Mouse (Mus musculus): ENCODE measurements around the gene Herc1.
A peak's percentile ranks its signal among the peaks of the same experiment; 100 is the strongest.
"Not testable (repeated sequence)": the region's sequence is repeated elsewhere in the genome, so short reads cannot be mapped to it uniquely, and the experiment has no call there.

Gene Herc1

DNA sequence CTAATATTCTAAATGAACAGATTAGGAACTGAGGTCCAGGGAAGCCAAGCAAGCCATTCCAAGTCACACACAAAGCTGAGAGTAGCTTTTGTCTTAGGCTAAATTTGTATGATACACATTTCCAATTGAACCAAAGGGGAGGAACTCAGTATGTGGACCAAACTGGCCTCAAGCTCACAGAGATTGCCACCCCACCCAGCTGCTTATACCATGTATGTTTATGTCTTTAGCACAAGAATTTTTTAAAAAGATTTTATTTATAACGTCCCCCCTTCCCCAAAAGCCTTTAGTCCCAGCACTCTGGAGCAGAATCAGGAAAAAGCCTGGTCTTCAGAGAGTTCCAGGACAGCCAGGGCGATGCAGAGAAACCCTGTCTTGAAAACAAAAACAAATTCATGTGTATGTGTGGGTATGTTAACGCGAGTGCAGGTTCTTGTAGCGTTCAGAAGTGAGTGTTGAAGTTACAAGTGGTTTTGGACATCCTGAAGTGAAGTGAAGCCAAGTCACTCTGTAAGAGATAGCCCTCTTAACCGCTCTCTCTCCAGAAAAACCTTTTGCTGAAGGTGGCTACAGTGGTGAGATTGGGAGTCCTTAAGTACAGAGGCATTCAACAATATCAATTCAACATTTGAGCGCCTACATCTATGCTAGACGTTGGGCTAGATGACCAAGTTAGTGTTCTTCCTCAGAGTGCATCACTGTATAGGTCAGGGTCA, 948 bp upstream of the Herc1 start:
- no peak for DNase-seq

- peak in 1 of 2 experiments; percentile 39 for DNase-seq
Measured at GRCm38 (mm10) chr9:66350788-66351430, 659 bp downstream of the Herc1 start.

- no peak for DNase-seq
Measured at GRCm38 (mm10) chr9:66352704-66353103, 2.5 kb downstream of the Herc1 start.

DNA sequence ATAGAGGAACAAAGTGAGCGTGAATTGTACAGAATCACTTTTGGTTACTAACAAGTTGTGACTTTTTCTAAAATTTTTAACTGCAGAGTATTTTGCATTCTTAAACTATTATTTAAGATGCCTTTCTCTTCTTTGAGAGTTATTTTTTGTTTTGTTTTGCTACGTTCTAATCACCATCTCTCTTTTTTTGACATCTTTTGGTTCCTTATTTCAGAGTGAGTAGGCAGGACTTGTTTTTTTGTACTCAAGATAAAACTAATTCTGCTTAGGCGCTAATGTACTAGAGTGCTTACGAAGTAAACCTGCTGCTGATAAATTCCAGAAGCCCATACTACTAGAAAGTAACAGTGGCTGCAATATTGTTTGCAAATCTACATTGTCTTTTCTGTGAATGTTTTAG, 8.9 kb downstream of the Herc1 start:
- DNase-seq, result no peak

GRCm38 (mm10) chr9:66360143-66360690, 10.0 kb downstream of the Herc1 start:
- DNase-seq, result no peak

- DNase-seq, result no peak
Measured at GRCm38 (mm10) chr9:66368890-66369433, 18.7 kb downstream of the Herc1 start.

DNA sequence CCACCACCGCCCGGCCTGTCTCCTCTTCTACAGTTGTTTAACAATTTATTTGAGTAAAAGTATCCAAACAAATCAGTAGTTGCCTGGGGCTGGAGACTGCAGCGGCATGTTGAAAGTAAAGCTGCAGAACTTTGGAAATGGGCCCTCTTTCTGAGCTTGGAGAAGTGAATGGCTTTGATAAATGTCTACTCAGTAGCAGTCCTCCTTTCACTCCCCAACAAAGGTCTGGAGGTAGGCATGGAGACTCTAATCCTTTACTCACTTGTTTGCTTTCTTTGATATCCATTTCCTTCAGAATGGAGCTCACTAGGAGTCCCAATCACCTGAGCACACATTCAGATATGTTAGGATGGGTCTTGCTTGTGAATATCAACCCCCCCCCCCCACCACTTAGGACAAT, 20.1 kb downstream of the Herc1 start:
- no peak for DNase-seq

DNA sequence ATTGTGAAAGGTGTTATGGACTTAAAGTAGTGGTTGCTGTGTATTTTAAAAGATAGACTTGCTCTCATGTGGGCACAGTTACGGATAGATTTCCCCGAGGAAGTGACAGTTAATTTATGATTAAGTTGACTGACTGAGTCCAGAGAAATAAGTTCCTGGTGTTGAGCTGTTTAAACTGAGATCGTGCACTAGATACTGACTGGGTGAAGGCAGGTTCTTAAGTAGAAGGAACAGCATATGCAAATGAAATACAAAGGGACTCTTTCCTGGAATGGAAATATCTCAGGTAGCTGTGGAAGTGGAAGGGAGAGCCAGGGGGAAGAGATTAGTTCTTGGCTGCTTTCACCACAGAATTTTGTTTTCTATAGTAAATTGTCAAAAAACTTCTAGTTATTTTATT, 20.6 kb downstream of the Herc1 start:
- DNase-seq, result no peak

DNA sequence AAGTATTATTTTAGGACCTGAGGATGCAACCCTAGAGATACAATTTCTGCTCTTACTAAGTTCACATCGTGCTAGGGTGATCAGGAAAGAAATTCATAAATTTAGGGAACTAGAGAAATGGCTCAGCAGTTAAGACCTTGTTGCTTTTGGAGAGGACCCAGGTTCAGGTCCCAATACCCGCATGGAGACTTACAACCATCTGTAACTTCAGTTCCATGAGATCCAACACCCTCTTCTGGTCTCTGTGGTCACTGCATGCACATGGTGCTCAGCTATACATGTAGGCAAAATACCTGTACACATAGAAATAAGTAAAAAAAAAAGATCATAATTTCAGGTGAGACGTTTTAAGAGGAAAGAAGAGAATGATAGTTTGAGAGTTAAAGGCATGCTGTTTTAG, 23.2 kb downstream of the Herc1 start:
- DNase-seq, result no peak

DNA sequence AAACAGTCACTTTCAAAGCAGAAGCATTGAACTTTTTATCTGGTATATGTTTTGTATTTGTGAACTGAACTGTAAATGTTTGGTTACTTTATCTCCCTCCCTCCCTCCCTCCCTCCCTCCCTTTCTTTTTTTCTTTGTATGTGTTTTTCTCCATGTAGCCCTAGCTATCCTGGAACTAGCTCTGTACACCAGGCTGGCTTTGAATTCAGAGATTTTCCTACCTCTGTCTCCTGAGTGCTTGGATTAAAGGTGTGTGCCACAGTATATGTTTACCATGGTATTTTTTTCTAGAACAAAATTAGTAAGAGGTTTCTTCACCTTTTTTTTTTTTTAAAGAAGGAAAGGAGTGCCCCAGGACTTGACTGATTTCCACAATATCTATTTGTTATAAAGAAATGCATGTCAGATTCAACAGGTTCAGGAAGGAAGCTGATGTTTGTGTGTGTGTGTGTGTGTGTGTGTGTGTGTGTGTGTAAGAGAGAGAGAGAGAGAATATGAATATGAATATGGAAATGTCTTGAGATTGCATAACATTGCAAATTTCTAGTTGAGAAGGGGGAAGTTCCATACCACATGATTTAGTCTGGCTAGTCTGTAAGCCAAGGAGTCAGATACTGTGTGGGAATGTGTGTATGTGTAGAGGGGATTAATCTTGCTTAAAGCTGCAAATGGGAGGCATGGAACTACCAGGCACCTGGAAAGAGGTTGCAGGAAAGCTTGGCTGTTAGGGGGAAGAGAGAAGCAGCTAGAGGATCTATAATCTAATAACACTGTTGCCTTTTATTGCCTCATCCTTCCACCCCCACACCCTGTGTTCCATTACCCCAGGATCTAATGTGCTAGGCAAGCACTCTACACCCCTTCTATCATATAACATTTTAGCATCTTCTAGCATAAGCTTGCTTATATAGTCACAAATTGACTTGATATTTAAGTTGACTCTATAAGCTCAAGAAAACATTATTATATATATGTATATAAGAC, 24.5 kb downstream of the Herc1 start:
- DNase-seq, result no peak

GRCm38 (mm10) chr9:66383417-66383816, 33.2 kb downstream of the Herc1 start:
- no peak for DNase-seq

DNA sequence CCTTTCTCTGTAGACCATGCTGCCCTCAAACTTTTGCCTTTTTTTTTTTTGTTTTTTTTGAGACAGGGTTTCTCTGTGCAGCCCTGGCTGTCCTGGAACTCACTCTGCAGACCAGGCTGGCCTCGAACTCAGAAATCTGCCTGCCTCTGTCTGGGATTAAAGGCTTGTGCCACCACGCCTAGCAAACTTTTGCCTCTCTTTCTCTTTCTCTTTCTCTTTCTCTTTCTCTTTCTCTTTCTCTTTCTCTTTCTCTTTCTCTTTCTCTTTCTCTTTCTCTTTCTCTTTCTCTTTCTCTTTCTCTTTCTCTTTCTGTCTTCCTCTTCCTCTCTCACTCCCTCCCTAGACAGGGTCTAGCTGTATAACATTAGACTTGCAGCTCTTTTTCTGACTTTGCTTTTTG, 40.1 kb downstream of the Herc1 start:
- not testable (repeated sequence) for DNase-seq

- DNase-seq, result no peak
Measured at GRCm38 (mm10) chr9:66393304-66393703, 43.1 kb downstream of the Herc1 start.

GRCm38 (mm10) chr9:66423492-66423891, 73.2 kb downstream of the Herc1 start:
- no peak for DNase-seq

DNA sequence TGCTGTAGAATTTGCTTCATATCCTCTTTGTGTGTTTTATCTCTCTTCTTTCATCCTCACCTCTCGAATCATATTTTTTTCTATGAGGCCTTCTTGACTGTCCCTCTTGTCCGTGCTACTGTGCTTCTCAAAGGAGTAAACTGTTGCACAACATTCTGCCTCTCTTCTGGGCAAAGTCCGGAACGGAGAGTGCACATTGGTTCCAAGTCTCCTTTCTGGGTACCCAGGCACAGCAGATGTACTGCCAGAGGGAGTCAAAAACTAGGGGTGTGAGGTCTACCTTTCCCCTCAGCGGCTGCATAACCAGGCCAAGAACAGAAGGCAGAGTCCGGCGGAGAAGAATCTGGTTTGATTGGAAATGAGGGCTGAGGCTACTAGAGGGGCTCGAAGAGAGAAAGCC, 89.8 kb downstream of the Herc1 start:
- DNase-seq, result no peak

DNA sequence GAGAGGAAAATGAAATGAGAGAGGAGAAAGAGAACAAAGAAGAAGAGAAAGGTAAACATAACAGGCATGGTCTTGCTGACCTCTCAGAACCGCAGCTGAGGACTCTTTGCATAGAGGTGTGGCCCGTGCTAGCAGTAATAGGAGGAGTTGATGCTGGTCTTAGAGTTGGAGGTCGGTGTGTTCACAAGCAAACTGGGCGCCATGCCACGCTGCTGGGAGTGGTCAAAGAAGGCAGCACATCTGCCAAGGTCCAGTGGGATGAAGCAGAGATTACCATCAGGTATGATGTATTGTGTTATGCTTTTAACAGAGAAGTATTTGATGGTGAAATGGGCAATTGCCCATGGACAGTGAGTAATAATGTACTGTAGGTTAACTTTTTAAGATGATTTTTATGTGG, 98.0 kb downstream of the Herc1 start:
- DNase-seq, result peak in 1 of 2 experiments; percentile 13

DNA sequence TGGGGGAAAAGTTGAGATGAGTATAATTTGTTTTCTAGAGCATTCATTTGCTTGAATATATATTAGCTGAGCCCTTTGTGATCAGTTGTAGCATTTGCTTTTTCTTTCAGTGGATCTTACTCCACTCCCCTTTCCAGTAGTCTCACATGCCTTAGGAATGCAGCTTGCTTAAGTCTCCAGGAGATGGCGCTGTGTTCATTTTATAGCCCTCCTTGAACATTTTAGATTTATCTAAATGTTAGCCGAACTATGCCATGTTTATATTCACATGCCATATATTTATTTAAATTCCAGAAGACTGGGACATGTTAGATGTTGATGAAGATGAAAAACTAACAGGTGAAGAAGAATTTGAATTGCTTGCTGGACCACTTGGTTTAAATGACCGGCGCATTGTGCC, 114.8 kb downstream of the Herc1 start:
- peak in 1 of 2 experiments; percentile 15 for DNase-seq

DNA sequence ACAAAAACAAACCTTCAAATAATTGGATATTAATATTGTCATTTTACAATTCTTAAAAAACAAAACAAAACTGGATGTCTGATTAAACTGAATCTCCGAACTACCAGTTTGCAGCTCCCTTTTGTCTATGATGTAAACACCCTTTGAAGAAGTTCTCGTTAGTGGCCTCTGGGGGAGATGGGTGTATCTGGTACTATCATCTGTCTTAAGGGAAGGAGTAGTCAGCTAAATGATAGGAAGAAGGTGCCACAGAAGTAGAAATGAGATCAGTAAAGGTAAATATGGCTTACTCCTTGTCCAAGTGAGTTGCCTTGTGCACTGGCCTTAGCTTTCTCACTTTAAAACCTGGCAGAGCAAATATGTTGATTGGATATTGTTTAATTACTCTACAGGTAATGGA, 127.5 kb downstream of the Herc1 start:
- DNase-seq, result no peak

GRCm38 (mm10) chr9:66483429-66483828, 133.2 kb downstream of the Herc1 start:
- DNase-seq, result no peak

DNA sequence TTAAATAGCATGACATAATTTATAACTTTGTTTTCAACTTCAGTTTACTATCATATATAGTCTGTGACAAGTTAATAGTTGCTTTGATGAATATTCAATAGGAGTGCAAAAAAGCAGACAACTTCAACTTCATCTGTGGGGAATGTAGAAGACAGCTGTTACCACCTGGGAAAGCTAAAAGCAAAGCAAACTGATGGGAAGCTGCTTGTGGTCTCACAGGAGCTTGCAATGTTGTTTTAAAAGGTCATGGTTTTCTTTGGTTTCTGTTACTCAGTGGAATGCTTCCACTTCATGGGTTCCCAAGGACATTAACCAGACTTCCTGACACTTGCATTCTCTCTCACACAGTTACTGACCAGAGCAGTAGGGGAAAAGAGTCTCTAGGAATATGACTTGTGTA, 138.5 kb downstream of the Herc1 start:
- DNase-seq, result no peak

DNA sequence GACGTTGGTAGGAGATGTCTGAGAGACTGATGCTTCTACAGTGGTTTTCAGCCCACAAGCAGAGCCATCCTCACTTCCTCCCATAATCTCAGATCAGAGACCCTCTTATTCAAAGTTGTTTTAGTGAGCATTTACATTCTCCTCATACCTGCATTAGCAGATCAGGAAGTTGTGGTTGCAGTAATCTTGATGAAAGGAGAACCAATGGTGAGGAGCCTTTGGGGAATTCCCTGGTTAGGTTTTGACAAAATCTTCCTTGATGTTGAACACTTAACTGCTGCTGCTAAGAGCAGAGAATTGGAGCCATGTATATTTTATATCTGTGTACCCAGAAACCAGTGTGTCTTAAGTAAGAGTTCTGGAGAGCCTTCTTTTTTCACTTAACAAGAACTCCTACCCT, 142.1 kb downstream of the Herc1 start:
- DNase-seq, result no peak

DNA sequence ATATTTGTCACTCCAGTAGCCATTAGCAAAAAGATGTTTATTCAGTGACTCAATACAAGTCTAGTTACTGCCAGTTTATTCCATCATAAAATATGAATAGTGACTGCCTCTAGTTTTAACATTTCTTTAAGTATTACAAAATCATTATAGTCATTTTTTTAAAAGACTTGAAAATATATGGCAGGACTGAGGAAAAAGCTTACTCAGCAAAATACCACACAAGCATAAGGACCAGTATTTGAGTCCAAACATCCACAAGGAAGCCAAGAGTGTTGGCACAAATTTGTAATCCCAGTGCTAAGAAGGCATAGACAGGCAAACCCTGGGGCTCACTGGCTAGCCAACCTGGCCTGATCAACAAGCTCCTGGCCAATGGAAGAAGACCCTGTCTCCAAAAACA, 143.7 kb downstream of the Herc1 start:
- DNase-seq, result no peak

DNA sequence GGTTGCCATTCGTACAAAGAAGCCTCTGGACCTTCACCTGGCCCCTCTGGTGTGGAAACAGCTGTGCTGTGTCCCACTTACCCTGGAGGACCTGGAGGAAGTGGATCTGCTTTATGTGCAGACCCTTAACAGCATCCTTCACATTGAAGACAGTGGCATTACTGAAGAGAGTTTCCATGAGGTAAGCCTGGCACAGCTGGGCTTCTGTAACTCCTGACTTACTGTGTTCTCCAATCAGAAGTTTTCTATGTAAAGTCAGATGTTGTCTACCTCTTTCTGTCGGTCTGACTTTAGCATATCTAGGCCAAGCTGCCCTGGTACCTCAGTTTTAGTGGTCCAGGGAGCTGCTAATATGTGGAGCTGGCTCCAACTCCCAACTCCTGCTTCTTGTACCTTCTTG, 151.0 kb downstream of the Herc1 start:
- no peak for DNase-seq

Measured in lung, adult 18-20 months (tissue).